Mouse (Mus musculus) T-cell, adult 2 months (primary cell): Measurements from ENCODE around the gene Pphln1.
"Not testable (repeated sequence)": the region's sequence is repeated elsewhere in the genome, so short reads cannot be mapped to it uniquely, and the experiment has no call there.

Experiments
- DNase-seq: peaks from one replicate; pipeline ENCODE4 v3.0.0; 2022; ENCODE audit warnings: low spot score

Gene Pphln1

GRCm38 (mm10) chr15:93397826-93398698 lies at the start of gene Pphln1, which contains the start of gene Zcrb1:
Pphln1 (plus strand) TSS chr15:93398350.
Zcrb1 (minus strand) TSS chr15:93398334.
- DNase-seq, result peak; percentile 87

- no peak for DNase-seq
These were observed 39.6 kb upstream of the Pphln1 start for GRCm38 (mm10) chr15:93358346-93359095.

- no peak for DNase-seq
These were observed 32.6 kb upstream of the Pphln1 start for GRCm38 (mm10) chr15:93365561-93365960.

GRCm38 (mm10) chr15:93368558-93368957 lies 29.6 kb upstream of the Pphln1 start:
- no peak for DNase-seq

GRCm38 (mm10) chr15:93371838-93372237 lies 26.3 kb upstream of the Pphln1 start:
- no peak for DNase-seq

GRCm38 (mm10) chr15:93372525-93373119 lies 25.5 kb upstream of the Pphln1 start:
- not testable (repeated sequence) for DNase-seq

GRCm38 (mm10) chr15:93375696-93376095 lies 22.5 kb upstream of the Pphln1 start:
- no peak for DNase-seq

- DNase-seq, result peak; percentile 25
These were observed 19.0 kb upstream of the Pphln1 start for GRCm38 (mm10) chr15:93379177-93379576.

GRCm38 (mm10) chr15:93381337-93381736 lies 16.8 kb upstream of the Pphln1 start:
- no peak for DNase-seq

- peak; percentile 2 for DNase-seq
These were observed 881 bp upstream of the Pphln1 start for GRCm38 (mm10) chr15:93397269-93397668.

GRCm38 (mm10) chr15:93398699-93399540 lies 770 bp downstream of the Pphln1 start:
- DNase-seq, result peak; percentile 5

- no peak for DNase-seq
These were observed 3.3 kb downstream of the Pphln1 start for GRCm38 (mm10) chr15:93401446-93401845.

- no peak for DNase-seq
These were observed 4.6 kb downstream of the Pphln1 start for GRCm38 (mm10) chr15:93402730-93403129.

GRCm38 (mm10) chr15:93404849-93405248 lies 6.7 kb downstream of the Pphln1 start:
- DNase-seq, result no peak

GRCm38 (mm10) chr15:93405446-93405986 lies 7.4 kb downstream of the Pphln1 start:
- DNase-seq, result no peak

GRCm38 (mm10) chr15:93406492-93406891 lies 8.3 kb downstream of the Pphln1 start:
- DNase-seq, result no peak

- DNase-seq, result no peak
These were observed 14.3 kb downstream of the Pphln1 start for GRCm38 (mm10) chr15:93412445-93412844.

GRCm38 (mm10) chr15:93414456-93414855 lies 16.3 kb downstream of the Pphln1 start:
- no peak for DNase-seq

- no peak for DNase-seq
These were observed 18.1 kb downstream of the Pphln1 start for GRCm38 (mm10) chr15:93416300-93416699.

- DNase-seq, result no peak
These were observed 22.4 kb downstream of the Pphln1 start for GRCm38 (mm10) chr15:93420596-93420995.

- no peak for DNase-seq
These were observed 24.4 kb downstream of the Pphln1 start for GRCm38 (mm10) chr15:93422537-93422936.
